Mouse (Mus musculus): Measurements from ENCODE around the gene Efhd1. TPM values are rescaled to one million over a fixed set of nuclear protein-coding genes. Genes with fewer than 3 reads are reported as not detected.

Gene Efhd1
- total RNA-seq (2022): 10 to 100 TPM; 14.7 to 17.4 (median 16.3) TPM

- no peak for DNase-seq (ENCODE audit: low spot score in 2 of 2)
Observed at GRCm38 (mm10) chr1:87264134-87265006, at the start of gene Efhd1. Gene Efhd1, plus strand, starts transcription at chr1:87264363.

DNA sequence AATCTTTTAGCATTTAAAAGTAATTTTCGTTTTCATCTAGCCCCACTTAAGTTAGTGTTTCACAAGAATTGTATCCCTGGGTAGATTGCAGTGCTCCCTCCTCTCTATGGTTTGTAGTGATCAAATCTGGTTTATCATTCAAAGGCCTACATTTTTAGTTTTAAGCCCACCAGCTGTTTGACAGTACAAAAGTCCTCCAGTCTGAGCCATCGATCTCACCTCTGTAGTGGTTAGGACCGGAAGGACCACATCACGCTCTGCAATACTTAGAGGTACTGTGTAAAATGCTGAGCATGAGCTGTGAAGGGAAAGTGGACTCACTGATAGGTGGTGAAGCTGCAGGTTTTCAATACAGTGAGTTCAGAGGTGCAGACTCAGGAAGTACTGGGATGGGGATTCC is 49.4 kb upstream of the Efhd1 start:
- DNase-seq (ENCODE audit: low spot score in 2 of 2): no peak

- DNase-seq (ENCODE audit: low spot score in 2 of 2): no peak
Observed at GRCm38 (mm10) chr1:87217938-87218337, 46.2 kb upstream of the Efhd1 start.

DNA sequence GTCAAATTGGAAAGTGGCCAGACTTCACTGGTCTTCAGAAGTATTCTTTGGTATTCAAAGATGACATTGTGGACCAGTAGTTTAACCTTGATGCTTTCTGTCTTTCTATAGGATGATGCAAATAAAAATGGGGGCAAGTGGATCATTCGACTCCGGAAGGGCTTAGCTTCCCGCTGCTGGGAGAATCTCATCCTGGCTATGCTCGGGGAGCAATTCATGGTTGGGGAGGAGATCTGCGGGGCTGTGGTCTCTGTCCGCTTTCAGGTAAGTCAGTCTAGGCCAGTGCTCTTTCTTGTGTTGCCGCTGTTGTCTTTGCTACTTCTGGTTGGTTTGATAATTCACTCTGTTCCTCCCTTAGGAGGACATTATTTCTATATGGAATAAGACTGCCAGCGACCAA is 38.4 kb upstream of the Efhd1 start:
- DNase-seq (ENCODE audit: low spot score in 2 of 2): no peak

- DNase-seq (ENCODE audit: low spot score in 2 of 2): no peak
Observed at GRCm38 (mm10) chr1:87226409-87227159, 37.6 kb upstream of the Efhd1 start.

GRCm38 (mm10) chr1:87227160-87227550 is 37.0 kb upstream of the Efhd1 start:
- no peak for DNase-seq (ENCODE audit: low spot score in 2 of 2)

- DNase-seq (ENCODE audit: low spot score in 2 of 2): no peak
Observed at GRCm38 (mm10) chr1:87230606-87231005, 33.6 kb upstream of the Efhd1 start.

GRCm38 (mm10) chr1:87232197-87232596 is 32.0 kb upstream of the Efhd1 start:
- DNase-seq (ENCODE audit: low spot score in 2 of 2): no peak

GRCm38 (mm10) chr1:87239056-87239455 is 25.1 kb upstream of the Efhd1 start:
- no peak for DNase-seq (ENCODE audit: low spot score in 2 of 2)

GRCm38 (mm10) chr1:87243021-87243420 is 21.1 kb upstream of the Efhd1 start:
- DNase-seq (ENCODE audit: low spot score in 2 of 2): no peak

GRCm38 (mm10) chr1:87245430-87245829 is 18.7 kb upstream of the Efhd1 start:
- DNase-seq (ENCODE audit: low spot score in 2 of 2): no peak

GRCm38 (mm10) chr1:87245929-87246815 is 18.0 kb upstream of the Efhd1 start:
- DNase-seq (ENCODE audit: low spot score in 2 of 2): peak; percentile 55 to 80

DNA sequence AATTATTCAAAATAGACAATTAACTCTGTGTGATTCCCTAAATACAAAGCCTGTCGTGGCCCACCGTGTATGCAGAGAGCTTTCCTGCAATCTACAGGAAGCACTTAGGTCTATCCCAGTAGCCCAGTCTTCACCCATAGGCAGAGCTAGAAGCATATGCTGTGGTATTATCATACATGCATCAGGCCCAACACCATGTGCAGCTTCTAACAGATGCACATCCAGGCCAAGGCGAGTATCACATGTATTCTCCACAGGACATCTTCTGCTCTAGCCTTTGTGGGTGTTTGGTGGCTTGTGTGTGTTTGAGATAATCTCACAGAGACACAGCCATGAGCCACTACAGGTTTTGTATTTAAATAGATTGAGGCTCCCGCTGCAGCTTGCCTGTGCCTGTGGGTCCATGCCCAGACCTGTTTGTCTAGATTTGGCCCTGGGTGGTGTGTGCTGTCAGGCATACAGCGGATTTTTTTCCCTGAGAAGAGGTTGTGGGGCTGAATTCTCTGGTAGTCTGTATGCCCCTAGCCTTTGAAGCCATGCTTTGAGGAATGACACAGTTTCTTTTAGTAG is 12.0 kb upstream of the Efhd1 start:
- DNase-seq (ENCODE audit: low spot score in 2 of 2): no peak

- DNase-seq (ENCODE audit: low spot score in 2 of 2): no peak
Observed at GRCm38 (mm10) chr1:87255173-87255572, 9.0 kb upstream of the Efhd1 start.

- DNase-seq (ENCODE audit: low spot score in 2 of 2): no peak
Observed at GRCm38 (mm10) chr1:87257691-87258090, 6.5 kb upstream of the Efhd1 start.

DNA sequence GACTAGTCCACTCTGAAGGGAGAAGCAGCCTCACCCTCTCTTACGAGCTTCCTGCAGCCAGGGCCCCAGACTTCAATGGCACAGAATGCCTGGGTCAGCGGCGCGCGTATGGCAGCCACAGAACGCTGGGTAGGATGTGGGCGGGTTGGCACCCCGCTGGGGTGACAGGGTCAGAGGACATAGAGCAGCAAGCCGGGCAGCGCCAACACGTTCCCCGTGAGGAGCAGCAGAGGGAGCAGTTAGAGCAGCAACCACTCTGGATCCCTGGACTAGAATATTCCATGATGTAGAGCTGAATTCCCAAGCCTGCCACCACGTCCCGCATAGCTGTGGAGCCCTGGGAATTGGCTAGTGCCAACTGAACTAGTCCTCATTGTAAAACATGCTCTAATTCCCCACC is 5.7 kb upstream of the Efhd1 start:
- DNase-seq (ENCODE audit: low spot score in 2 of 2): no peak

DNA sequence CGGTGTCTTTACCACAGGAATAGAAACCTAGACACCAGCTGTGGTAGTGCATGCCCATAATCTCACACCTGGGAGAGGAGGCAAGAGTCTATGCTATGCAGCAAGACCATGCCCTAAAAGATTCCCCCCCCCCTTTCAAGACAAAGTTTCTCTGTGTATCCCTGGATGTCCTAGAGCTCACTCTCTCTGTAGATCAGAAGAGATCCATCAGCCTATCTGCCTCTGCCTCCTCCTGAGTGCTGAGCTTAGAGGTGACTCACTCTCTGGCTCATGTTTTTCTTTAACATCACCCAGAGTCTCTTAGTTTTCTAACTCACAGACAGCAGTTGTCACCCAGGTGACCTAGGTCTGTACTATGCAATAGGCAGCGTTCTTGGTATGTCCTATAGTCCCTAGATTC is 4.8 kb upstream of the Efhd1 start:
- no peak for DNase-seq (ENCODE audit: low spot score in 2 of 2)

GRCm38 (mm10) chr1:87263257-87263656 is 906 bp upstream of the Efhd1 start:
- DNase-seq (ENCODE audit: low spot score in 2 of 2): no peak

DNA sequence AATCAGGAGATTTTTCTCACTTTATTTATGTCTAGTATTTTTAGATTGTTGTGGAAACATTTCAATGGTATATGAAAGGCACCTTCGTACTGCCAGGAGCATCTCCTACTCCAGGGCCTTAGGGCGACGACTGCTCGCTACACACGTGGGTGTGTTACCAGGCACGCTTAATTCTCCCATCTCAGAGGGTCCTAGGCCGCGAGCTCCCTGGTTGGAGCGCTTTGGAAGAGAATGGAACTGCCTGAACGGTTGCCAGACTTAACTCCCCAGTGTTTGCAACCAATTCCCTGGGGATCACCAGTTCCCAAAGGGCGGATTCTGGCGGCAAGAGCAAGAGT is 398 bp upstream of the Efhd1 start:
- DNase-seq (ENCODE audit: low spot score in 2 of 2): no peak

- DNase-seq (ENCODE audit: low spot score in 2 of 2): no peak
Observed at GRCm38 (mm10) chr1:87265200-87265599, 1.0 kb downstream of the Efhd1 start.

DNA sequence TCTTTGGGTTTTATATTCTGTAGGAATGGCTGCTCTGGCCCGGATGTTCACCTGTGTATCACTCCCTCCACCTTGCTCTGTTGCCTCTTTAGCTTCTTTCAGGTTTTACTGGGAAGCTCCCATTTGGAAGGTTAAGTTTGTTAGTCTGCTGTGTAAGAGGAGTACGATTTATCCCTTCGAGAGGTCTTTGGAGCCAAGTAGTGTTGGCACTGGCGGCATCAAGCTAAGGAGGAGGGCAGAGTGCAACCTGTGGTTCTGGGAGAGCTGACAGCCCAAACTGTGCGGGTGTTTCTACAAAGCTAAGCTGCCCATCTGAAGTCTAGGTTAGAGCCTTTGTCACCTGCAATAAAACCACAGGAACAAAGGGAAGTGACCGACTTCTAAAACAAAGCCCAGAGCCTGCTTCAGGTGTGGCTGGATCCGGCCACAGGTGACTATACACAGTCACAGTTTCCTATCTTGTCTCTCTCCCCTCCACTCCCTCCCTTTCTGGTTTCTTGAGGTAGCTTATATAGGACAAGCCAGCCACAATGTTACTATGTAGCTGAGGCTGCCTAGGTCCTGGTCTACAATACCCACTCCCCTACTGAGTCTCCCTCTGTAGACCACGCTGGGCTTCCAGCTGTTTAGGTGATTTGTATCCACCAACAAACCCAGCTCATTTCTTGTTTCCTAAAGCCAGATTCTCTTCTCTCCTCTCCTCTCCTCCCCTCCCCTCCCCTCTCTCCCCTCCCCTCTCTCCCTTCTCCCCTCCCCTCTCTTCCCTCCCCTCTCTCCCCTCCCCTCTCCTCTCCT is 2.3 kb downstream of the Efhd1 start:
- DNase-seq (ENCODE audit: low spot score in 2 of 2): no peak

All from layer of hippocampus, adult 8-10 months (tissue).